Mouse (Mus musculus) heart, adult 11 months (tissue): Measurements from ENCODE around the gene Fbxo30.
"Not testable (repeated sequence)": the region's sequence is repeated elsewhere in the genome, so short reads cannot be mapped to it uniquely, and the experiment has no call there.

Source experiments
- DNase-seq: peaks from one replicate; pipeline ENCODE4 v3.0.0; 2022

Fbxo30 gene

DNA sequence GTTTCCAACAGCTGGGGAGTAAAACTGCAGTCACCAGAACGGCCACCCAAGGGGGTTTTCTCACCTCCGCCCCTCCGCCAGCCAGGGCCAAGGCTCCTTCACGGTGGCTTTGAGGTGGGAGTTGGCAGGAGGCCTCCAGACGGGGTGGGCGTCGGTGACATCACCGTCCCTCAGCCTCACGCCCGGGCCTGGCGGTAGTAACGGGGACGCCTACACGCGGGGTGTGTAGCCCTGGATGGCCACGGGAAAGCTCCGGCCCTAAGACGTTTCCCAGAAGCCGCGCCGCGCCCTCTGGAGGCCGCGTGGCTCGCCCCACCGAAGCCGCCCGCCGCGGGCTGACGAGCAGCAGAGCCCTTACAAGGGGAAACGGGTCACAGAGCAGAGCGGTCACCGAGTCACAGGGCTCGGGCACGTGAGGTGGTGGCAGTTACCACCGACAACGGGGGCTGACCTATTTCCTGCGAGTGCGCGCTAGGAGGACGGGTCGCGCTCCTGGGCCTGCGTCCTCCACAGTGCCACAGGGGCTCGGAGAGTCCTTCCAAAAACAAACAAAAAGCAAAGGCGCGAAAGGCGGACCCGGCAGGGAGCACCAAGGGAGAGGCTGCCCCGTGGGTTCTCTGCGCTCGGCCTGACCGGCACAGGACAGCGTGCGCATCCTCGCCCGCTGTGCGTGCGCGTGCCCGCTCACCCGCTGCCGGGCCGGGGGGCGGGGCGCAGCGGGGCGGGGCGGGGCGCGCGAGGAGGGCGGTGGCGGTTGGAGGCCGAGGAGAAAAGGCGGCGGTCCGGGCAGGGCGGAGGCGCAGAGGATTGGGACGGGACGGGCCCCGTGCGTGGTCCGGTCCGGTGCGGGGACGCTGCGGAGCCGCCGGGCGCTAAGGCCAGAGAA is at the start of gene Fbxo30:
Gene Fbxo30 (plus strand): TSS at position 753 of the 886 bp plus-strand sequence.
- DNase-seq, result peak; percentile 100

DNA sequence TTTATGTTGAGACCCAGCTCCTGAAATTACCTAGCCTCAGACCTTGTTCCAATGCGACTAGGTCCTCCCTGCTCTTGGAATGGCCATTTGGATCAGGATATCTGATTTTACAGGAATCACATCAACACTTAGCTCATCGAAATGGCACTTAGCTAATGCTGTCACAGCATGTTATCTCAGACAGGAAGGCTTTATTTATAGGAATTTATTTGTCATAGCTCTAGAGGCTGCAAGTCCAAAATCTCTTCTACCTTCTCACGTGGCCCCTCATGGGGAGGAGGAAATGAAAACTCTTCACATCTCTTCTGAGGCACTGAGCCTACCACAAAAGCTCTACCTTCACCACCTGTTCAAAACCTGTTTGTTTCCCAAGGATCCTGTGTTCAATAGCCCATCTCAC is 47.9 kb upstream of the Fbxo30 start:
- DNase-seq, result no peak

DNA sequence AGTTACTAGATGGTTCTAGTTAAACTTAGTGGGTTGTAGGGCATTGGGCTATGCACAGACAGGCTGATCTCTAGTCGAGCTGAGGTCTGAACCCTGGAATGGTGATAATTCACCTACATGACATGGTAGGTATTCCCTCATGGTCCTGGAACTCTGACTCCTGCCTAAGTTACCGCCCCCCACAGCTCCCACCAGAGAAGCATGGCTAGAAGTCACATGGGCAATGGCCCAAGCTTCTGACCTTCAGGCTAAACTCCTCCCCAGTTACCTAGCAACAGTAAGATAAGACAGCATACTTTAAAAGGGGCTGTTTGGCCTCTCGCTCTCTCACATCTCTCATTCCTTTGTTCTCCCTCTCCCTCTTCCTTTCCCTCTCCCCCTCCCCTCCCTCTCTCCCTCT is 38.1 kb upstream of the Fbxo30 start:
- DNase-seq, result peak; percentile 30

- no peak for DNase-seq
These were observed 32.9 kb upstream of the Fbxo30 start for GRCm38 (mm10) chr10:11248210-11248609.

GRCm38 (mm10) chr10:11250247-11250997 is 30.7 kb upstream of the Fbxo30 start:
- peak; percentile 15 for DNase-seq

DNA sequence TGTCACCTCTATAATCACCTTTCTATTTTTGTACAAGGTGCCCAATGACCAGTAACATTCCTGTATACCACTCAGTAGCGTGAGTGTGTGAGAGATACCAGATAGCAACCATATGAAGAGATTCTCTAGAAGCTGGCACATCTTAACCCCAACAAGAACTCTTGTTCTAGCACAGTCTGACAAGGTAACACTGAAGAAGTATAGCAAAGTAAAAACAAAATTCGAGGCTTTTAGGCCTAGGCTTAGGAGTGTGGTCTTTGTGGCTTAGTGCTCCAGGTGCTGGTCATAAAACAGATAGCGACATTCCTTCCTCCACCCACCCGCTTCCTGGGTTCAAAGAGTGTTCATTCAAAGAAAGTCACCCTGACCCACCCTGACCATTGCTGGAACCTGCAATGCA is 27.5 kb upstream of the Fbxo30 start:
- not testable (repeated sequence) for DNase-seq

DNA sequence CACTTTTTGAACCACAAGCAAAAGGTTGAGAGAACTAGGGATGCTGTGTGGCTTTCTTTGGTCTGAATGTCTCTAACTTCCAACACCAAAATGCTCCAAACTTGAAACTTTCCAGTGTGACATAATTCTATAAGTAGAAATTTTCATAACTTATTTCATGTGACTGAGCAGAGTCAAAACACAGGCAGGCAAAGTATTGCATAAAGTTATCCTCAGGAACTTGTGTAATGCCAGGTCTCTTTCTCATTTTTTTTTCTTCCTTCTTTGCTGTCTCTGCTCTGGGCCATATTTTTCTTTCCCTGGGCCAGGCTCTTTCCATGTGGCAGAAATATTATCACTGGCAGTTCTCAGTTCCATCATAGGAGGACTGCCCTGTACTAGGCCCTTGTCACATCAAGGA is 21.0 kb upstream of the Fbxo30 start:
- DNase-seq, result no peak

GRCm38 (mm10) chr10:11262292-11262691 is 18.8 kb upstream of the Fbxo30 start:
- DNase-seq, result not testable (repeated sequence)

DNA sequence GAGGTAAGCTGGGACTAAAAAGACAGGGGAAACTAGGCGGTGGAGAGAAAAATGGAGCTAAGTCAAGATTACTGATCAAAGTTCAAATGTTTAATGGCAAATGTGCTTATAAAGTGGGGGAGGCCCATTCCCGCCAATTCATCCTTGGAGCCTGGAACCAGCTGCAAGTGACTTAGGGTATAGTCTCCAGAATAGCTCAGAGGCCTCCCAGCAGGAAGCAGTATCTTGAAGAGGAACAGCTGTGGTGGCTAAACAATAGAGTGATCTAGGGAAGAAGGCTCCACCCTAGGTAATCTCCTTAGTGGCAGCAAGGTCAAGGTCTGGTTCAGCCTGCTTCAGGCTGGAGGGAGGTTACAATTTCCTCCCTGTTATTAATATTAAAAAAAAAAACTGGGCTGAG is 17.3 kb upstream of the Fbxo30 start:
- not testable (repeated sequence) for DNase-seq

GRCm38 (mm10) chr10:11269165-11269564 is 12.0 kb upstream of the Fbxo30 start:
- DNase-seq, result no peak

- DNase-seq, result peak; percentile 96
These were observed 6.7 kb upstream of the Fbxo30 start for GRCm38 (mm10) chr10:11274431-11274830.

GRCm38 (mm10) chr10:11280235-11280577 is 924 bp upstream of the Fbxo30 start:
- DNase-seq, result no peak

DNA sequence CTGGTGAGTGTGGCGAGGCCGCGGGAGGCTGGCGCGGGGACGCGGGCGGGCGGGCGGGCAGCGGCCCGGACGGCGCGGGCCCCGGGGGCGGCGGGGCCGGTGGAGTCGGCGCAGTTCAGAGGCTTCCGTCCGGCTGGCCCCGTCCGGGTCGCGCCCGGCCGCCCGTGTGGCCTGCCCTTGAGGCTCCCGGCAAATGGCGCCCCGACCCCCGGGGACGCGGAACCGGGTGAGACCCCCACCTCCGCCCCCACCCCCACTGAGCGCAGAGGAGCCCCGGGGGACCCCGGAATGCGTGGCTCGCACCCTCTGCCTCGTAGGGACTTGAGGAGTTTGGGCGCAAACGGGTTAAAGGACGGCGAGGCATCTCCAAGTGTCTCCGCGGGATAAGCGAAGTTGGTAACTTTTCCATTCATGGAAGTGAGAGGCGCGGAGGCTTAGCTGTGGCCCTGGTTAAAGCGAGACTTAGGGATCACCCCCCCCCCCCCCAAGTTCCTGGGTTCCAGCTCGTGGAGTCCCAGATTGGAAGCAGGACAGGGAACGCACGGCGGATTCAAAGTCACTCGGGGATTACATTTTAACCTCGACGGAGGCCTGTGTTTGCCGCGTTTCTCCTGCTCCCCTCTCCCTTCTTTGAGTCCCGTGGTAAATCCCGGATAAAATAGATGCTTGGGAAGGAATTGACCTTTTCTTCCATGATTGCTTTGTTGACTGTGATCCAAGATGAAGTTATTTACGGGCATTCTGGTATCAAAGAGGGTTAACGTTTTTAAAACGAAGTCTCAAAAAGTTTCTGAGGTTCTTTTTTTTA is 572 bp downstream of the Fbxo30 start:
- DNase-seq, result peak; percentile 97

DNA sequence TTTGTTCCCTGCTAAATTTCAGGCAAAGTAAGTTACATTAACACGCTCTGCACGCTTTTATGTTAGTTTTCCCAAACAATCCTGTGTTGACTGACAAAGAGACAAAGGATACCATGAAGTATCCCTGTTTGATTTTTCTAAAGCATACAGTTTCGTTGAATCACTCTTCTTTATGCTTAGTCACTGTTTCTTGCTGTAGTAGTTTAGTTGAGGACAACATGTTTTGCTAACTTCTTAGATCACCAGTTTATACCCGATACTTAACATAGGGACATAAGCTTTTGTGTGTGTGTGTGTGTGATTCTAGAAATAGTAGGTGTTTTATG is 1.1 kb downstream of the Fbxo30 start:
- DNase-seq, result no peak

GRCm38 (mm10) chr10:11298418-11298817 is 17.3 kb downstream of the Fbxo30 start:
- DNase-seq, result no peak

DNA sequence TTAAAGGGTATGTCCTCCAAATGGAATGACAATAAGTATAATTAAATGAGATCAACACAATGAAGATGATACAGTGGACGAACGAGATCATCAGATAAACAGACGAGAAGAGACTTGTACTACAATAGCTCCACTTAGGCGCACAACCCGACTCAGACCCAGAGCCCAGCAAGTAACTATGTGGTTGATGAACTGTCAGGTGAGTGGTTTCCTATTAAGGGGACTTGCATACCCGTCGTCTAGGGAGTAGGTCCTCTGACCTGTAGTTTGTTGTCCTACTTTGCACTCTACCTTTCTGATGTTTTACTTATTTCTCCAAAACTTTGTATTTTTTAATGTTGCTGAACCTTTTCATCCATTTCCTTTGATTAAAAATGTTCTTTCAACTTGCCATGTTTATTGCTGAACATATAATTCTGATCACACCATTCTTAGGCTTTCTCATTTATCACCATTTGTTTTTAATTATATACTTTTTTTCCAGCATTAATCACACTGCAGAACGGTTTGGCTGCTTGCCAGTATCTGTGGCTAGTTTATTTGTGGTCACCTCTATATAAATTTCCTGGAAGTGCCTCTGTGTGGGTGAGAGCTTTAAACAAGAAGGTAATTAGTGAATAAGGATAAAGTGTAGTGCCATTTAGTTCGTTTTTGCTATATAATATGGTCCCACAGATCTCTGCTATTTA is 24.4 kb downstream of the Fbxo30 start:
- peak; percentile 22 for DNase-seq

- DNase-seq, result peak; percentile 92
These were observed 24.9 kb downstream of the Fbxo30 start for GRCm38 (mm10) chr10:11306054-11306367.

- DNase-seq, result peak; percentile 66
These were observed 28.7 kb downstream of the Fbxo30 start for GRCm38 (mm10) chr10:11309866-11310265.

DNA sequence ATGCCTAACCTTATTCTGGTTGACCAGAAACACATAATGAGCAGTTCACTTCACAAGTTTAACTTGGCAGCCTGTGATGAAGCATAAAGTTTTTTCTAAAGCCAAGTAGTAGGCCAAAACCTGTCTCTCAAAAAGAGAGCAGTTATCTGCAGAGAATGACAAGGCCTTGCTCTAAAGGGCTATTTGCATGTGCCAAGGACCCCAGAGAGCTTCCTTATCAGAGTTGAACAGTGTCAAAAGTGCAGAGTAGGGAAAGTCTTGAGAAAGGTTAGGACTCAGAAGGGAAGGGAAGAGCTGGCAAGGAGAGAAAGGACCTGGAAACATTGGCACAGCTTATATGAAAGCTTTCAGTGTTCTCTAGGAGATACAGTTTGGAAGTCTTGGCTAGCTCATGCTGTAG is 29.4 kb downstream of the Fbxo30 start:
- DNase-seq, result no peak

GRCm38 (mm10) chr10:11317856-11318454 is 36.8 kb downstream of the Fbxo30 start:
- not testable (repeated sequence) for DNase-seq

DNA sequence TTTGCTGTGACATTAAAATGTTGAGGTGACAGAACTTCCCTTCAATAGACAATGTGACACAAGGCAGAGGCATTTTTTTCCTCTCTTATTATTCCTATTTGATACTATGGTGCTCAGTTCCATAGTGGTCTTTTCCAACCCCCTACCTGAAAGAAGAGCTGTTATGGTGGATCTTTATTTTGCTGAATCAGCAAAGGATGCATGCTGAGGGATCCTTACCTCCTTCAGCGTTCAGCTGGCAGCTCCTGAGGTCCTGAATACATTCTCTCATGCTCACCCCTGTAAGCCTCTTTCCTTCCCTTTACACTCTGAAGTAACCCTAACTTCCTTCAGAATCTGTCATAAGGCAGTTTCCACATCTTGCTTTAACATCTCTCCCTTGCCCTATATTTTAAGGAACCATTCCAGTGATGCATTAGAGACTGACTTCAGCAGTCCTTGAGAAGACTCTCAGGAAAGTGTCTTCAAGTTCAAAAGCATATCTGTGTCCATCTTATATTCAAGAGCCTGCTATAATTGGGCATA is 38.4 kb downstream of the Fbxo30 start:
- DNase-seq, result no peak

DNA sequence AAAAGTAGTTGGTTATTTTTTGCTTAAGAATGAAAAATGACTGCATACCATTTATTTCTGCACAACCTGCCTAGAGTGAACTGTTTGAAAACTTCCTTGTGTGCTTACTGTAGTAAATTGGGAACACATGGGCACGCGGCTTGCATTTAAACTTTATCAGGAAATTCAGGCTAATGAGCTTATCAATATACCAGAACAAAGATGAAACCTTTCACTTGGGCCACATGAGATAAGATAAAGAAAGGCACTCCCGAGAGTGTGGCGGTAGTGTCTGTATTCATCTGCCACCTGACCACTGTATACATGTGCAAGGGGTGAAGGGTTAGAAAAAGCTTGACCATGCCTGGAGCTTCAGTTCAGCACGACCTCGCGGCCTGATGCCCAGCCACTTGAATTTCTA is 41.2 kb downstream of the Fbxo30 start:
- no peak for DNase-seq
